Mouse (Mus musculus): ENCODE data around the gene Psen2.

DNA sequence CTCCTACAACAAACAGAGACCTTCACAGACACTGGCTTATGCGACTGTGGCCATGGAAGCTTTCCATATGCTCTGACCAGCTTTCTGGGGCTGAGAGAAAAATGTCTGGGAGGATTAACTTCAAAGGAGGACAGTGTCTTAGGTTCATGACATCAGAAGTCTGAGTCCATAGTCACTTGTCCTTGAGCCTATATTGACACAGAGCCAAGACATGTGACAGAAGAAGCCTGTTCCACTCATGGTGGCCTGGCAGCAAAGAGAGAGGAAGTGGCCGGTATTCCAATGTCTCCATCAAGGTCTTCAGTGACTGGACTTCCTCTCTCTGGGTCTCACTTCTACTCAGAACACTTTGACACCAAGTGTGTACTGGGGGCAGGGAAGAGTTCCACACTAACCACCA, 2.4 kb downstream of the Psen2 start:
- no peak for TF ChIP-seq POLR2A (IDR thresholded peaks at IDR 0.05; ENCODE audit: insufficient read depth, low read depth, low read length)
- no peak for TF ChIP-seq CTCF (IDR thresholded peaks at IDR 0.05; ENCODE audit: insufficient read depth, low read depth, low read length)

Data from olfactory bulb, adult 2 months (tissue).